Mouse (Mus musculus): Measurements from ENCODE around the gene Gm21870.
"Not testable (repeated sequence)": the region's sequence is repeated elsewhere in the genome, so short reads cannot be mapped to it uniquely, and the experiment has no call there.

The Gm21870 gene

GRCm38 (mm10) chrX:33986716-33987115 lies at the start of gene Gm21870:
Gene Gm21870, minus strand, starts transcription at chrX:33986816.
- not testable (repeated sequence) for DNase-seq

GRCm38 (mm10) chrX:33956440-33956839 lies 30.2 kb downstream of the Gm21870 start, which contains the start of gene Btbd35f6:
Gene Btbd35f6, minus strand, starts transcription at chrX:33956540.
- DNase-seq: not testable (repeated sequence)

All from cerebellum, adult 11-12 months (tissue).